Mouse (Mus musculus) fat pad, adult 2 months (tissue): ENCODE measurements around the gene Lad1.

Experiments
- DNase-seq: peaks from one replicate; pipeline ENCODE4 v3.0.0-alpha.2; 2011; ENCODE audit warnings: low read depth, low spot score; ENCODE audit errors: extremely low read depth

Gene Lad1

GRCm38 (mm10) chr1:135818481-135819086 lies at the start of gene Lad1:
Gene Lad1 (plus strand): TSS chr1:135818598.
- DNase-seq, result no peak

GRCm38 (mm10) chr1:135770237-135770636 lies 48.2 kb upstream of the Lad1 start:
- no peak for DNase-seq

- no peak for DNase-seq
Measured at GRCm38 (mm10) chr1:135770896-135771572, 47.4 kb upstream of the Lad1 start.

GRCm38 (mm10) chr1:135771573-135771970 lies 46.8 kb upstream of the Lad1 start:
- no peak for DNase-seq

- no peak for DNase-seq
Measured at GRCm38 (mm10) chr1:135776596-135776995, 41.8 kb upstream of the Lad1 start.

GRCm38 (mm10) chr1:135777046-135777445 lies 41.4 kb upstream of the Lad1 start:
- DNase-seq, result no peak

- no peak for DNase-seq
Measured at GRCm38 (mm10) chr1:135778780-135779535, 39.4 kb upstream of the Lad1 start, which contains the start of gene Tnni1. Gene Tnni1 (plus strand): TSS chr1:135779434.

- no peak for DNase-seq
Measured at GRCm38 (mm10) chr1:135780649-135781048, 37.7 kb upstream of the Lad1 start.

GRCm38 (mm10) chr1:135781220-135781619 lies 37.2 kb upstream of the Lad1 start:
- DNase-seq, result no peak

- DNase-seq, result no peak
Measured at GRCm38 (mm10) chr1:135782816-135783215, 35.6 kb upstream of the Lad1 start.

GRCm38 (mm10) chr1:135787799-135788198 lies 30.6 kb upstream of the Lad1 start:
- DNase-seq, result no peak

GRCm38 (mm10) chr1:135788708-135789107 lies 29.7 kb upstream of the Lad1 start:
- DNase-seq, result no peak

- no peak for DNase-seq
Measured at GRCm38 (mm10) chr1:135789815-135790214, 28.6 kb upstream of the Lad1 start.

- DNase-seq, result no peak
Measured at GRCm38 (mm10) chr1:135792143-135792939, 26.1 kb upstream of the Lad1 start.

- no peak for DNase-seq
Measured at GRCm38 (mm10) chr1:135793370-135794215, 24.8 kb upstream of the Lad1 start.

- no peak for DNase-seq
Measured at GRCm38 (mm10) chr1:135794216-135795134, 23.9 kb upstream of the Lad1 start.

GRCm38 (mm10) chr1:135798492-135798891 lies 19.9 kb upstream of the Lad1 start:
- DNase-seq, result no peak

GRCm38 (mm10) chr1:135799109-135799627 lies 19.2 kb upstream of the Lad1 start:
- DNase-seq, result no peak
